Mouse (Mus musculus) gastrocnemius, adult 18-20 months (tissue): ENCODE measurements around the gene Gm20823. TPM values are rescaled to one million over a fixed set of nuclear protein-coding genes. Genes with fewer than 3 reads are reported as not detected.
"Not testable (repeated sequence)": the region's sequence is repeated elsewhere in the genome, so short reads cannot be mapped to it uniquely, and the experiment has no call there.

ENCODE experiments used
- DNase-seq: peaks from one replicate; pipeline ENCODE4 v3.0.0; 2021; ENCODE audit warnings: low spot score
- long read RNA-seq, 2 experiments: library from polyadenylated mRNA; stranded (forward); transcript quantifications; one replicate each; pipeline ENCODE4 v2.0.0; 2021
- total RNA-seq, 2 experiments: library from RNA; stranded (reverse); gene quantifications; 2 replicates each; pipeline ENCODE4 v1.2.3; 2021

Gene Gm20823
- not detected for total RNA-seq
- long read RNA-seq, experiment 1, result 0 reads
- long read RNA-seq, experiment 2, result 0 reads

DNA sequence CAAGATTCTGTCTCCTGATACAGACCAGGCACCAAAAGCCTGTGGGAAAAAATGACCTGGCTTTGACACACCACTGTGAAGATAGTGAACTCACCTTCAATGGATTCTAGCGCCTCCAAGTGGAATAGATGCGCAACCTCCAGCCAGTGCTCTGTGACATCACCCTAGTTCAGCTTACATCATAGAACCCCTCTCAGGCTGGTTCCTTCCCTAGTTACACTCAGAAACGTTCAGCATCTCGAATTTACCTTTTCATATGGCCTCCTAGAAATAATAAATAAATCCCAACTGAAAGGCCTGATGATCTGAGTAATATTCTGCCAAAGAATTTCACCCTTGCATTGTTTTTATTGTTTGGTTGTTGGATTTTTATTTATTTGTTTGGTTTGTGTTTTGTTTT lies at the start of gene Gm20823:
Gene Gm20823 (minus strand): TSS at position 101 of the 400 bp plus-strand sequence.
- not testable (repeated sequence) for DNase-seq
